Mouse (Mus musculus): ENCODE measurements at regions not wholly inside any gene's neighbourhood (a gene's known extent, or its start where the extent isn't known, plus 50 kb on each side); places are given as distances from the start of the nearest gene placed in this dataset.

GRCm38 (mm10) chr12:25250881-25251280 lies 153.9 kb upstream of the Id2 start:
- no peak for DNase-seq

- DNase-seq: no peak
These were observed 151.9 kb upstream of the Id2 start for GRCm38 (mm10) chr12:25248681-25249366.

- no peak for DNase-seq
These were observed 149.6 kb upstream of the Id2 start for GRCm38 (mm10) chr12:25246566-25246965.

DNA sequence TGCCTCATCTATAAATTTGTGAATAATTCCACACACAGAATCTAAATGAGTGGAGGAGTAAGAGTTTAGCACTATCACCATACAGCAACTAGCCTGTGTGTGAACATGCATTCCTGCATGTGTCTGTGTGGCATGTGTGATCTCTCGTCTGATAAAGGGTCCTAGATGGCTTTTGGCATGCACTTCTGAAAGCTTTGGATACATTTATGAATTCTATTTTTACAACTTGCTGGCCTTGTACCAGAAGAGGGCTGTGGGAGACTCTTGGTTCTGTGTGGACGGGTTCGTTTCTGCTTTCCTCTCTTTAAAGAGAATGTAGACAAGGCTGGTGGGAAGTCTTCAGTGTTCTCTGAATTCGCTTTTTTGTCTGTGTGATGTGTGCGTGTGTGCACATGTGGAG lies 148.7 kb upstream of the Id2 start:
- no peak for DNase-seq

- no peak for DNase-seq
These were observed 148.3 kb upstream of the Id2 start for GRCm38 (mm10) chr12:25245251-25245650.

- DNase-seq: no peak
These were observed 147.7 kb upstream of the Id2 start for GRCm38 (mm10) chr12:25244666-25245065.

DNA sequence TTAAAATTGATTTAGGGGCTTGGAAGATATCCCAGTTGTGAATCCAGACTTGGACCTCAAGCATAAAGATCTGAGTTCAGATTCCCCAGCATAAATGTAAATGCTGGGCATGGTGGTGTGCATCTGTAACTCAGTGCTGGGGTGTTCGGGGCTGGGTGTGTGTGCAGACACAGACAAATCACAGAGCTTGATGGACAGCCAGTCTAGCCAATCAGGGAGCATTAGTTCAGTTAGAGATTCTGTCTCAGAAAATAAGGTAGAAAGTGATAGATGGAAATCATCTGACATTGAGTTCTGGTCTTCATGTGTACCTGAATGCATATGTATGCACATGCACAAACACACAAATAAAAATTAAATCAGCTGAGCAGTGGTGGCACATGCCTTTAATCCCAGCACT lies 147.0 kb upstream of the Id2 start:
- no peak for DNase-seq

GRCm38 (mm10) chr12:25242369-25242768 lies 145.4 kb upstream of the Id2 start:
- DNase-seq: no peak

DNA sequence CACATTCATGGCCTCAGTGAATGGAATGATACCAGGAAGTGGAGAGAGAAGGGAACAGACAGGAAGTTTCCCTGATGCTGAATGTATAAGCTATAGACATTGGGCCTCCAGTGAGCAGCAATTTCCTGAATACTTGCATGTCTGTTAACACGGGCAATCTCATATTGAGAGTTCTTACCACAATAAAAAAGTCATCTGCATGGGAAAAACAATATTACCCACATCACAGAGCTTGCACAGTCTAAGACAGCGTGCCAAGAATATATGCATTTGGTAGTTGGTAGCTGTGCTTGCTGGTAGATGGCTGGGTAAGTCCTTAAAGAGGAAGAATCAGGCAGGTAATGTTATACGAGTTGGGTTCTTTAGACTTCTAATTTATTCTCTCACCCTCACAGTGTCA lies 144.7 kb upstream of the Id2 start:
- DNase-seq: no peak

GRCm38 (mm10) chr12:25240796-25241195 lies 143.9 kb upstream of the Id2 start:
- peak; percentile 8 for DNase-seq

DNA sequence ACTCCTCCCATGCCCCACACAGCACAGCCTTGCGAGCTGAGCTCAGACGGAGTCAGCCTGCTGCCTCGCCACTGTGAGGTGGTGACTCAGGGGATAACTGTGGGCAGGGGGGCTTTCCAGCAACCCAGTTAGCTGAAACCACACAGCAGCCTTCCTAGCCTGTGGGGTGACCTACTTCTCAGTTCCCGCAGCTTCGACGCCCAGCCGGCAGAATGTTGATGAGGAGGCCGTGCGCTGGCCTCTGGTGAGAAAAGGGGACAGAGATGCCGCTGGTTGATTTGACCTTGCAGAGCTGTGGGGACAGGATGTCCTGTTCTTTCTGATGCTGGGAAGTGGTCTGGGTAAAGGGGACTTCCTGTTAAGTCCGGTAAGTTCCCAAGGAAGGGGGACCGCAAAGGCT lies 143.2 kb upstream of the Id2 start:
- DNase-seq: peak; percentile 7

DNA sequence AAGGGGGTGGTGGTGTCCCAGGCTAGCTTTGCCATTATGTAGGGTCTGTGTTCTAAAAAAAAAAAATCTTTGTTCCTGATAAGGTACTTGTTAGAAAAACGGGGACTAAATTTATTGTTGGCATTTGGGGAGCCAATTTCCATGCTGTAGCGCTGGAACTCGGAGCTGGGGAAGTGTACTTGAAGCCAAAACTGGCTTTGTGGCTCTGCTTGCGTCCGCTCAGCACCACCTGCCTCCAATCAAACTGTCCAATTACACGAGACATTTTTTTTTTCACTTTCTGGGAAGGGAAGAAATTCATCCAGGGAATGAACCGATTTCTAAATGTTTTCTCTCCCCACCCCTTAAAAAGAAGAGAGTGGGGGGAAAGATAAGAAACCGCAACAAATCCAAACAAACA lies 138.1 kb upstream of the Id2 start:
- DNase-seq: no peak

DNA sequence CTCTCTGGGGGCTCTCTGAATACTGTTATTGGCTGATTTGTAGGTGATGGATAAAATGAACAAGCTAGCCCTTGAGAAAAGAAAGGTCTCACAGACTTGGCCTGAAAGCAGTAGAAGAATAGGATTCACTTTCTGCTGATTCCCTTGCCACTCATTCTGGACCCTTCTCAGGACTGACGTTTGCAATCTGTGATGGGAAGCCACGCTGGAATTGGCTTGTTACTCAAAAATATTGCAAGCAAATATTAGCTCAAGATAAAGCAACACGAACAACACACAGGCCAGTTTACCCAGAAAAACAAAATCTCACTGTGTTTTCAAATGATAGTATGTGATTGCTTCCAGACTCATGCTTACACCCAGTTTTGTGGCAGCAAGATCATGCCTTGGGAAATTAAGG lies 137.7 kb upstream of the Id2 start:
- no peak for DNase-seq

DNA sequence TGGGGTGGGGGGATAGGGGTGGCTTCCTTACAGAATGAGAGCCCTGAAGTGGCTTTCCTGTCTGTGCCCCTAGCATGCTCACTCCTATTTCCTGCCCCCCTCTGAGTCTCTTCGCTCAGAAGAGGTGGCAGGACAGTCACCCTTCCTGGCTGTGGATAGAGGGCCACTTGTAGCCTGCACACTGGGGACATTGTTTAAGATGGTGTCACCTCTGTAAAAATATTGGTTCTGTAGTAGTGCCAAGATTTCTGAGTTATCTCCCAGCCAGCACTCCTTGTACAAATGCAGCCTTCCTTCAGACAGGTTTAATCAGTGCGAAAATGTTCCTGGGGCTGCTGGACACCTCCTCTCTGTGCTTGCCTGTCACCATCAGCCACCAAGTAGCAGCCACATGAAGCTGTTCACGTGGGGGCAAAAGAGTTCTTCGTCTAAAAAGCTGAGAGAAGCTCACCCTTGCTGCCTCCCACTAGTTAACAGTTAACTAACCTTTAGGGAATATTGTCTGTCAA lies 136.1 kb upstream of the Id2 start:
- no peak for DNase-seq

DNA sequence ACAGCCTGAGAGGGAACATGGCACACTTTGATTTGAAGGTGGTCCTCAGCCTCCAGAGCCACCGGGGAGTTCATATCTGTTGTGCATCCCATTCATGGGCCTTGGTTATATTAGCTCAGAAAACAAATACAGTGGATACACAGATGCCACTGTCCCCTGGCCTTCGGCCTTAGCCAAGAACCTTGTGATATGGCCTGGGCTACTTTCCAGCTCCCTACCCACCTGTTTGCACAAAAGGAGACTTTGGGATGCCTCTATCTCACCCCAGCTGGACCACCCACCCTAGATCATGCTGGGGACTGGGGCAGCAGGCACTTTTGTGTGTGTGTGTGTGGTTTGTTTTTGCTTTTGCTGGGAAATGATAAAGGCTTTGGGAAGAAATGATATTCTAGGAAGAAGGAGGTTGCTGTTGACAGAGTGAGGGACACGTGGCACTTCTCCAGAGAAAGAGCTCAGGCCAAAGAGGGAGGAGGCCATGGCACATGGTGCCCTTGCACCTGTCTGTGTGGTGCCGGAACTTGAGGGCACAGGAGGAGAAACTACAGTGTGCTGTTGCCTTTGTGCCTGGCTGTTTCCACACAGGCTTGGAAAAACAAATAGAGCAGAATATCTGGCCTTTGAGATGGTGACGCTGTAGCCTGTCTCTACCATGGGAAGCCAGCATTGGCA lies 135.6 kb upstream of the Id2 start:
- no peak for DNase-seq

DNA sequence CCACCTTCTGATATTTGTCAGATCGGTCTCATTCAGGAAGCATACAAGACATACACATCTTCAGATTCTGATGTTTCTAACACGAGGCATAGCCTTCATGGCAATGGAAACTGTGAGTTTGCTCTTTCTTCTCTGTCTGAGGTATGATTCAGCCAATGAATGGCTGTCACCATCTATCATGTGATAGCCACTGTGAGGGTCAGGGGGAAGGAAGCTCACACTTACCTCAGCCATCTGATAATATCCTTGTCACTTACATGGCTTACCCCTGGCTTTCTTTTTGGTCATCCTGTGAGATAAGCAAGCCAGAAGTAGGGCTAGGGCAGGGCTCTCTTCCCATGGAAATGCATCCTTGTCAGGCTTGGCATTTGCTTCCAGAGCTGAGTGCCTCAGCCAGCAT lies 131.8 kb upstream of the Id2 start:
- DNase-seq: no peak

GRCm38 (mm10) chr12:25227736-25228135 lies 130.8 kb upstream of the Id2 start:
- no peak for DNase-seq

DNA sequence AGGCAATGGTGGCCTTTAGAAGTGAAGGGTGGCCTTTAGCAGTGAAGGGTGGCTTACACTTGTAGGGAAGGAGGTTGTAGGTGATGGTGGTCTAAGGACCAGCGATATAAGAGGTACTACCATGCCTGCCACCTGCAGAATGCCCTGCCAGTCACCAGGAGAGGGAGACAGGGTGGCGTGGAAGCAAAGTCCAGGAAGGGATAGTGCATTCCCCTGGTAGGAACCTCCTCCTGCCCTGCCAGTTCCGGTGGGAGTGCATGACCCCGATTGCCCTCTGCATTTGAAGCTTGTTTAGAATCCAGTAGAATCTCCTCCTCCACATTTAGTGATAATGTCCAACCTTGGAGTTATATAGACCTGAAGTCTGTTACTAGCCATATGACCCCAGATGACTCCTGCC lies 127.7 kb upstream of the Id2 start:
- DNase-seq: no peak

- DNase-seq: no peak
These were observed 127.3 kb upstream of the Id2 start for GRCm38 (mm10) chr12:25224201-25224600.

DNA sequence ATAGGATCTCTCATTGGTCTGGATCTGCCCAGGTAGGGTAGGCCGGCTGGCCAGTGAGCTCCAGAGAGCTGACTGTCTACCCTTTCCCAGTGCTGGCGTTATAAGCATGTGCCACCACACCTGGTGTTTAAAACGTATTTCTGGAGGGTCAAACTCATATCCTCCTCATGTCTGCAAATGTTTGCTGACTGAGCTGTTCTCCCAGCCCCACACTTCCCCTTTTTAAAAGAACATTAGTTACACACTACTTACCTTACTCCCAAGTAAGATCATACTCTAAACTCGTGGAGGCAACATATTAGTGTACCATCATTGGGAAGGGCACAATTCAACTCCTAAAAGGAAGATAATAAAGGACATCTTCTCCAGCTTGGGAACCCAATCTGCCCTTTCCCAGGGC lies 126.6 kb upstream of the Id2 start:
- no peak for DNase-seq

GRCm38 (mm10) chr12:25220780-25221106 lies 123.8 kb upstream of the Id2 start:
- no peak for DNase-seq

DNA sequence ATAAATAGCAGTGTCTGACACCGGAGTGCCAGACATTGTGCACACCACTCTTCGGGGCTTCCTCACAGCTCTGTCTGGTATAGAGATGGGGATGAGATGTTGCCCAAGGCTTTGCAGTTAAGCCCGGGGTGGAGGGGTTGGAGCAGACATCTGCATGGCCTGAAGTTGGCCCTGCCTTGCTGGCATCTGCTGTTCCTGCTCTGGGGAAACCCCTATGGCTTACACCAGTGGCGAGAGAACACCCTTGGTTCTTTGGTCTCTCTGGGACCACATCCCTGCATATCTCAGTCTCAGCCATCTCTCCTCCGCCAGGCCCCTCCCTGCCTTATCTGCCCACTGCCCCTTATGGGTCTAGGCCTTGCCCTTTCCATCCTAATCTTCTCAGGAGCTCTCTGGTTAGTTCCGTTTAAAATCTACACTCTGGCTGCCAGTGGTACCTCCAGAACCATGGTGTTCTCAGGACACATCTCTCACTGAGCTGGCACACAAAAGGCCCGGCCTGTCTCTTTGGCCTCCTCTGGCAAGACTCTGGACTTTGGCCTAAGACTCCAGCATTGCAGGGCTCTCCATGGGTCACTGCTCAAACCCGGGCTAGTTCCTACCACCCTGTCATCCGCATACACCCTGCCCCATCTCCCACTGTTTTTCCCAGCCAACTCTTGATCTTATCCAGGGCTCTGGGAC lies 123.3 kb upstream of the Id2 start:
- DNase-seq: no peak

DNA sequence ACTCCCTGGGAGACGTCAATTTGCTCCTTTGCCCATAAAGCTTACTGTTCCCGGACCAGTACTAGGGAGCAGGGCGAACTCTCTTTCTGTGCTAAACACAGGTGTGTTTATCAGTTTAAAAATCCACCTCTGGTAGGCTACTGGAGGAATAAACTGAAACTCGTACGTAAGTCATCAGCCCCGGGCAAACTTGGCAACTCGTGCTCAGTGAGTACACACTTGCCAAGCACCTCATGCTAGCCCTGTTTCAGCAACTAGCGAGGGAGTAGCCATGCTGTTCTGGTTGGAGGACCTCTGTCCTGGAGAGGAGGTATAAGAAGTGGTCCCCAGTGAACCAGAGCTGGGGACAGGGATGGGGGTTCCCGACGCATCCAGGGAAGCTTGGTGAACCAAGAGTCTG lies 122.6 kb upstream of the Id2 start:
- no peak for DNase-seq

DNA sequence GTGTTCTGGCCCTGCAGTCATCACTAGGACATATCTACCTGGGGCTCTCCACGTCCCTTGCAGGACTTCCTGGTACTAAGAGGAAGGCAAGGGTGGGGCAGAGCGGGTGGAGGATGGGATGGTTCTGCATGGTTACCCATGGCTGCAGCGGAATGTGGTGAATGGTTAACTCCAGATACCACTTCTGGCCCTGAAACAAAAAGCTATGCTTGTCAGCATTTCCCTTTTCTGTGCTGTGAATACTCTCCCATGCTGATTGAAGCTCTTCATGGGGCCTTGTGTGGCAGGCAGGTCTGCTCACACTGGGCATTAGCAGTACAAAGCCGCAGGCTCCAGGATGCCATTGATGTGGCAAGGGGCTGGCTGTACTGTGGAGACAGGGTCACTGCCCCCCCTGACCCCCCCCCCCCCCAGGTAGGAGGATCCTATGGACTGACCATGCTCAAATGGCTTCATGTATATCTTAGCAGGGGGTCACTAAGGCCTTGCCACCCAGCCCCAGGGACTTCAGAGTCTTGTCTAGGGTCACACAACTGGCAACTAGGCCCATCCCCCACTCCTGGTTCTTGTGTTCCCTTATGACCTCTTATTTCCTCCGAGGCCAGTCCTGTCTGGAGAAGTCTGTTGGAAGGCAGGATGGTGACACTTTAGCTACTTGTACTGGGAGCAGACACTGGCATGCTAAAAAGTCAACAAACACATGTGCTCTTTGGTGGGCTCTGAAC lies 120.0 kb upstream of the Id2 start:
- DNase-seq: no peak

All from cerebellum, adult 11 months (tissue).